Mouse (Mus musculus) bone marrow macrophage, adult 2 months (primary cell): ENCODE results near the gene Renbp.

ENCODE experiments used
- CTCF ChIP-seq: IDR thresholded peaks from 2 replicates; pipeline ENCODE4 v1.5.1; 2012; ENCODE audit warnings: low read depth, mild to moderate bottlenecking, low read length, moderate library complexity
- POLR2A ChIP-seq: IDR thresholded peaks from 2 replicates; pipeline ENCODE4 v1.6.1; 2012; ENCODE audit warnings: mild to moderate bottlenecking, low read depth, low read length, borderline replicate concordance

DNA sequence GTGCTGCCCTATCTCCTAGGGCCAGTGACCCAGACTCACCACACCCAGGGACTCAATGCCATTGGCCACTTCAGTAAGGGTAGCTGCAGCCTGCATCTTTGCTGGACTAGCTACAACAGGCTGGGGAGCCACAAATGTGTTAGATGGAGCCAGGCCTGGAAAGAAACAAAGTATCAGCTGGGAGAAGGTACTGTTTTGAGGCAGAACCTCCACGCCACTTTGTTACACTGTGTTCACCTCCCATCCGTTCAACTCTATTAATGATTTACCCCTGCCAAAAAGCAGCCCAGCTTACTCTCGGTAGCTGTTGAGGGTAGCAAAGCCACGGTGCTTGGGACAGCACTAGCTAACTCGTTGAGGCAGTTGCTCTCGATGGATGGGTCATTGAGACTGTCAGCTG lies 16.2 kb upstream of the Renbp start:
- no peak for TF ChIP-seq CTCF
- TF ChIP-seq POLR2A = no peak
